Mouse (Mus musculus): ENCODE results near the gene Ckmt1. TPM values are rescaled to one million over a fixed set of nuclear protein-coding genes. Genes with fewer than 3 reads are reported as not detected.
A peak's percentile ranks its signal among the peaks of the same experiment; 100 is the strongest.

Gene Ckmt1
- total and polyA plus RNA-seq, 3 experiments, result 6.9 to 14.2 (median 9.2) TPM

DNA sequence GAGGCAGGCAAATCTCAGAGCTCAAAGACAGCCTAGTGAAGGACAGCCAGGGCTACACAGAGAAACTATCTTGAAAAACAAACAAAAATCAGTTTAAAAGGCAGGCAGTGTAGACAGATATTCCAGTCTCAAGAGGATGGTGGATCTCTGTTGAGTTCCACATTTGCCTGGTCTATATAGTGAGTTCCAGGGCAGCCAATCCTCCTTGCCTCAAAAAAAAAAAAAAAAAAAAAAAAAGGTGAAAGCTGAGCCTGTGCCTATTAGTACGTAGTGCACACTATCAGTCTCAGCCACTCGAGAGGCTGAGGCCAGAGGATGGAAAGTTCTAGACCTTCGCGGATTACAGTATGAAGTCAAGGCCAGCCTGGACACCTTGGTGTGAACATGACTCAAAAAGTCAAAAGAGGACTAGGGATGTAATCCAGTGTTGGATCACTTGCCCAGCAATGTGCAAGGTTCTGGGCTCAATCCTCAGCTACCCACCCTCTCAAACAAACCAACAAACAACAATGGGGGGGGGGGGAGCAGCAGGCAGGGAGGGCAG, 55.4 kb downstream of the Ckmt1 start:
- peak; percentile 72 for DNase-seq

Other genes starting within 250 kb of the Ckmt1 start
- gene Tgm7, start 247.9 kb upstream of the Ckmt1 start, total RNA-seq (2021), result not detected
- not detected in 2 replicates for gene Tgm7, start 247.9 kb upstream of the Ckmt1 start, polyA plus RNA-seq (2012; rRNA removed)
- 10 to 100 TPM; 19.1 to 20.6 TPM for gene Adal, start 217.3 kb upstream of the Ckmt1 start, total RNA-seq (2021)
- gene Adal, start 217.3 kb upstream of the Ckmt1 start, polyA plus RNA-seq (2012; rRNA removed), result 11.7 and 12.8 TPM in 2 replicates
- gene Lcmt2, start 217.1 kb upstream of the Ckmt1 start, total RNA-seq (2021), result 10 to 100 TPM in 1 of 2 experiments, 1 to 10 TPM in 1; 7.0 to 11.8 TPM
- gene Lcmt2, start 217.1 kb upstream of the Ckmt1 start, polyA plus RNA-seq (2012; rRNA removed), result 17.9 and 18.1 TPM in 2 replicates
- 10 to 100 TPM; 38.6 to 42.4 TPM for gene Tubgcp4, start 187.1 kb upstream of the Ckmt1 start, total RNA-seq (2021)
- gene Tubgcp4, start 187.1 kb upstream of the Ckmt1 start, polyA plus RNA-seq (2012; rRNA removed), result 28.4 and 42.1 TPM in 2 replicates
- gene Zscan29, start 186.6 kb upstream of the Ckmt1 start, total RNA-seq (2021), result 10 to 100 TPM; 13.5 to 19.6 TPM
- 2.6 and 3.1 TPM in 2 replicates for gene Zscan29, start 186.6 kb upstream of the Ckmt1 start, polyA plus RNA-seq (2012; rRNA removed)
- gene Trp53bp1, start 86.3 kb upstream of the Ckmt1 start, total RNA-seq (2021), result 10 to 100 TPM; 52.2 to 67.9 TPM
- 25.1 and 33.4 TPM in 2 replicates for gene Trp53bp1, start 86.3 kb upstream of the Ckmt1 start, polyA plus RNA-seq (2012; rRNA removed)
- gene Map1a, start 68.1 kb upstream of the Ckmt1 start, total RNA-seq (2021), result 10 to 100 TPM in 1 of 2 experiments, 1 to 10 TPM in 1; 5.1 to 12.1 TPM
- 2.4 and 4.2 TPM in 2 replicates for gene Map1a, start 68.1 kb upstream of the Ckmt1 start, polyA plus RNA-seq (2012; rRNA removed)
- 10 to 100 TPM; 51.4 to 56.9 TPM for gene Ppip5k1, start 2.3 kb upstream of the Ckmt1 start, total RNA-seq (2021)
- 36.7 and 41.0 TPM in 2 replicates for gene Ppip5k1, start 2.3 kb upstream of the Ckmt1 start, polyA plus RNA-seq (2012; rRNA removed)
- under 1 TPM in 1 of 2 experiments, not detected in 1; 0.31 TPM for gene Strc, start 29.5 kb downstream of the Ckmt1 start, total RNA-seq (2021)
- 0.07 and 0.16 TPM in 2 replicates for gene Strc, start 29.5 kb downstream of the Ckmt1 start, polyA plus RNA-seq (2012; rRNA removed)
- gene Pdia3, start 56.1 kb downstream of the Ckmt1 start, total RNA-seq (2021), result 100 to 1,000 TPM; 385 to 421 TPM
- gene Pdia3, start 56.1 kb downstream of the Ckmt1 start, polyA plus RNA-seq (2012; rRNA removed), result 1,644 and 2,044 TPM in 2 replicates
- gene Catsper2, start 56.1 kb downstream of the Ckmt1 start, total RNA-seq (2021), result 1 to 10 TPM; 1.5 to 2.4 TPM
- 0.65 and 0.95 TPM in 2 replicates for gene Catsper2, start 56.1 kb downstream of the Ckmt1 start, polyA plus RNA-seq (2012; rRNA removed)
- under 1 TPM; 0.35 to 0.63 TPM for gene Ell3, start 86.6 kb downstream of the Ckmt1 start, total RNA-seq (2021)
- gene Ell3, start 86.6 kb downstream of the Ckmt1 start, polyA plus RNA-seq (2012; rRNA removed), result 0.20 and 0.23 TPM in 2 replicates
- 100 to 1,000 TPM; 272 to 371 TPM for gene Serf2, start 91.5 kb downstream of the Ckmt1 start, total RNA-seq (2021)
- 275 and 332 TPM in 2 replicates for gene Serf2, start 91.5 kb downstream of the Ckmt1 start, polyA plus RNA-seq (2012; rRNA removed)
- 10 to 100 TPM; 15.7 to 25.5 TPM for gene Hypk, start 95.6 kb downstream of the Ckmt1 start, total RNA-seq (2021)
- gene Hypk, start 95.6 kb downstream of the Ckmt1 start, polyA plus RNA-seq (2012; rRNA removed), result 2.2 and 3.0 TPM in 2 replicates
- under 1 TPM in 1 of 2 experiments, not detected in 1; 0.21 TPM for gene Serinc4, start 99.1 kb downstream of the Ckmt1 start, total RNA-seq (2021)
- 0.16 and 0.20 TPM in 2 replicates for gene Serinc4, start 99.1 kb downstream of the Ckmt1 start, polyA plus RNA-seq (2012; rRNA removed)
- gene Mfap1b, start 116.4 kb downstream of the Ckmt1 start, total RNA-seq (2021), result 10 to 100 TPM; 37.2 to 38.7 TPM
- 0.89 and 0.98 TPM in 2 replicates for gene Mfap1b, start 116.4 kb downstream of the Ckmt1 start, polyA plus RNA-seq (2012; rRNA removed)
- 10 to 100 TPM; 30.0 to 37.3 TPM for gene Mfap1a, start 149.0 kb downstream of the Ckmt1 start, total RNA-seq (2021)
- 0.68 and 0.79 TPM in 2 replicates for gene Mfap1a, start 149.0 kb downstream of the Ckmt1 start, polyA plus RNA-seq (2012; rRNA removed)
- 1 to 10 TPM; 2.6 to 5.4 TPM for gene Wdr76, start 149.0 kb downstream of the Ckmt1 start, total RNA-seq (2021)
- gene Wdr76, start 149.0 kb downstream of the Ckmt1 start, polyA plus RNA-seq (2012; rRNA removed), result 0.46 and 0.66 TPM in 2 replicates